ENCODE assay signal across 27 mouse cellular contexts in genomic region chr13:44206448-44206847, GRCm38 (mm10).
A peak's percentile ranks its signal among the peaks of the same experiment; 100 is the strongest.
DNase-seq lines count a peak whose midpoint lies in the region; ATAC-seq and TF ChIP-seq lines count a peak whose summit lies in the region.
"Had no signal": no experiment of that assay in that cellular context is flagged by ENCODE, and none has a peak within 500 bp of the region (broad histone marks: within the 10 kb centered on the region; RNA-seq: fewer than 3 reads in every experiment).

No protein-coding gene starts in this region.

- H3K27me3 ChIP-seq in heart, embryonic 11.5 days (ENCODE audit: control insufficient read depth, insufficient read depth, low read length), result no peaks in the 10 kb centered on the region
- H3K27me3 ChIP-seq in midbrain, embryonic 10.5 days (ENCODE audit: low read depth, poor library complexity, severe bottlenecking), result peaks cover 79% of the 10 kb centered on the region
- H3K27me3 ChIP-seq in midbrain, embryonic 15.5 days (replicated peaks), result peaks cover 19% of the 10 kb centered on the region; the same call in 1 of the 2 replicates
- H3K27me3 ChIP-seq in liver, embryonic 14.5 days (ENCODE audit: control insufficient read depth, insufficient read depth, low read length), result no peaks in the 10 kb centered on the region; the same call in 1 of the 2 replicates
- no peaks in the 10 kb centered on the region for H3K27me3 ChIP-seq in cerebellum, adult 2 months (ENCODE audit: control insufficient read depth, insufficient read depth, low read length)

- no peak for TF ChIP-seq CTCF in liver, embryonic 14.5 days (IDR thresholded peaks at IDR 0.05; ENCODE audit: low read depth)
- TF ChIP-seq CTCF in cerebellum, adult 2 months (IDR thresholded peaks at IDR 0.05; ENCODE audit: borderline replicate concordance, insufficient read depth, low read depth, low read length), result no peak

- no peak for DNase-seq in heart, postnatal 25 days (ENCODE audit: low spot score)
- no peak for DNase-seq in midbrain, embryonic 10.5 days (ENCODE audit: low spot score)
- no peak for DNase-seq in liver, embryonic 14.5 days (ENCODE audit: low read depth in 3 of 3, low spot score in 3 of 3)
- no peak for DNase-seq in cerebellum, adult 2 months
- DNase-seq: adrenal gland, adult 8-10 months; B cell, adult 2 months; cerebellum, adult 8-10 months; cerebellum, postnatal 25 days; gastrocnemius, postnatal 10 days; heart, adult 18-20 months; kidney, adult 2 months; kidney, postnatal 36 days; lung, embryonic 14.5 days; lung, postnatal 14 days; right cerebral cortex, postnatal 4 days; thymus, adult 18-20 months; thymus, postnatal 25 days had no signal

- WGBS in heart, embryonic 11.5 days (ENCODE audit: insufficient replicate concordance), result 67% methylated on average over 4 of the region's 4 CpGs
- 91% methylated on average over 4 of the region's 4 CpGs for WGBS in midbrain, embryonic 10.5 days
- 92% methylated on average over 4 of the region's 4 CpGs for WGBS in midbrain, embryonic 15.5 days
- WGBS in liver, embryonic 14.5 days (ENCODE audit: insufficient replicate concordance), result 45% methylated on average over 4 of the region's 4 CpGs
- 92% methylated on average over 4 of the region's 4 CpGs for WGBS in cerebellum, adult 2 months

- no peak for TF ChIP-seq EP300 in liver, embryonic 14.5 days (IDR thresholded peaks at IDR 0.05; ENCODE audit: low read depth)

- no peak for TF ChIP-seq POLR2A in cerebellum, adult 2 months (IDR thresholded peaks at IDR 0.05; ENCODE audit: borderline replicate concordance, insufficient read depth, low read length)

- H3K4me3 ChIP-seq in heart, embryonic 11.5 days (ENCODE audit: low read depth, low read length), result no peak overlapping the region
- no peak overlapping the region for H3K4me3 ChIP-seq in midbrain, embryonic 10.5 days
- no peak overlapping the region for H3K4me3 ChIP-seq in midbrain, embryonic 15.5 days
- H3K4me3 ChIP-seq in liver, embryonic 14.5 days (ENCODE audit: insufficient read depth in 1 of 2, low read depth in 2 of 2, low read length in 2 of 2), result no peak overlapping the region
- no peak overlapping the region for H3K4me3 ChIP-seq in cerebellum, adult 2 months (replicated peaks; ENCODE audit: insufficient read depth, low read depth, low read length)
- H3K4me3 ChIP-seq: layer of hippocampus, adult 2 months; left cerebral cortex, adult 2 months; myocyte; neural tube, embryonic 13.5 days had no signal

- ATAC-seq in heart, embryonic 11.5 days (replicated peaks; ENCODE audit: insufficient number of reproducible peaks, low FRiP score, low TSS enrichment), result 0 out of 2 replicates have a peak, but pooled peaks have one; percentile 50
- ATAC-seq in midbrain, embryonic 15.5 days (replicated peaks), result no peak
- ATAC-seq in liver, embryonic 14.5 days (ENCODE audit: insufficient read depth), result peak; percentile 48; the same call in 1 of the 2 replicates
- ATAC-seq in megakaryocyte-erythroid progenitor cell, adult 5-6 weeks (replicated peaks; ENCODE audit: low FRiP score, low TSS enrichment, poor library complexity, severe bottlenecking), result no peak
- ATAC-seq: hindbrain, embryonic 16.5 days had no signal

- H3K4me2 ChIP-seq in heart, embryonic 11.5 days, result no peak overlapping the region
- no peak overlapping the region for H3K4me2 ChIP-seq in midbrain, embryonic 15.5 days
- H3K4me2 ChIP-seq in liver, embryonic 14.5 days (ENCODE audit: low read depth), result peak overlapping the region; percentile 40
- H3K4me2 ChIP-seq: lung, embryonic 14.5 days; midbrain, embryonic 11.5 days; neural tube, embryonic 13.5 days had no signal

- intact Hi-C loops in heart, postnatal 25 days (cut with DNase I), result no loop called here

- H3K4me1 ChIP-seq in heart, embryonic 11.5 days (ENCODE audit: control insufficient read depth, insufficient read depth, low read length), result peaks cover 15% of the 10 kb centered on the region
- H3K4me1 ChIP-seq in midbrain, embryonic 10.5 days, result peaks cover 41% of the 10 kb centered on the region
- peaks cover 19% of the 10 kb centered on the region for H3K4me1 ChIP-seq in midbrain, embryonic 15.5 days
- peaks cover 11 to 19% of the 10 kb centered on the region in 2 experiments for H3K4me1 ChIP-seq in liver, embryonic 14.5 days (replicated peaks; ENCODE audit: control insufficient read depth in 2 of 2, insufficient read depth in 2 of 2, low read length in 1 of 2)
- H3K4me1 ChIP-seq in cerebellum, adult 2 months (ENCODE audit: control insufficient read depth, insufficient read depth, low read length), result peaks cover 3% of the 10 kb centered on the region; the same call in 1 of the 2 replicates

- H3K9me3 ChIP-seq in heart, embryonic 11.5 days (replicated peaks; ENCODE audit: control insufficient read depth, low read length), result no peaks in the 10 kb centered on the region
- no peaks in the 10 kb centered on the region for H3K9me3 ChIP-seq in midbrain, embryonic 10.5 days (replicated peaks)
- no peaks in the 10 kb centered on the region for H3K9me3 ChIP-seq in midbrain, embryonic 15.5 days
- H3K9me3 ChIP-seq in liver, embryonic 14.5 days (ENCODE audit: control insufficient read depth, low read length), result no peaks in the 10 kb centered on the region
- H3K9me3 ChIP-seq: neural tube, embryonic 13.5 days had no signal

- H3K27ac ChIP-seq in heart, embryonic 11.5 days (ENCODE audit: low read depth, low read length), result peak overlapping the region; percentile 13; the same call in 1 of the 2 replicates
- H3K27ac ChIP-seq in midbrain, embryonic 10.5 days (replicated peaks), result peak overlapping the region; percentile 55; the same call in 1 of the 2 replicates
- H3K27ac ChIP-seq in midbrain, embryonic 15.5 days, result no peak overlapping the region
- no peak overlapping the region for H3K27ac ChIP-seq in liver, embryonic 14.5 days
- no peak overlapping the region for H3K27ac ChIP-seq in cerebellum, adult 2 months (ENCODE audit: insufficient read depth, low read length)
- H3K27ac ChIP-seq: layer of hippocampus, adult 2 months; left cerebral cortex, adult 2 months; neural tube, embryonic 13.5 days; stomach, postnatal 0 days had no signal

- H3K36me3 ChIP-seq in heart, embryonic 11.5 days (ENCODE audit: control insufficient read depth, insufficient read depth, low read length), result no peaks in the 10 kb centered on the region
- H3K36me3 ChIP-seq in midbrain, embryonic 10.5 days, result no peaks in the 10 kb centered on the region
- no peaks in the 10 kb centered on the region for H3K36me3 ChIP-seq in midbrain, embryonic 15.5 days (replicated peaks)
- H3K36me3 ChIP-seq in liver, embryonic 14.5 days (replicated peaks; ENCODE audit: control insufficient read depth, insufficient read depth, low read depth), result no peaks in the 10 kb centered on the region
- H3K36me3 ChIP-seq: neural tube, embryonic 13.5 days had no signal

- H3K9ac ChIP-seq in heart, embryonic 11.5 days (ENCODE audit: low read depth, low read length), result no peak overlapping the region
- no peak overlapping the region for H3K9ac ChIP-seq in midbrain, embryonic 15.5 days
- H3K9ac ChIP-seq in liver, embryonic 14.5 days (replicated peaks), result no peak overlapping the region
- H3K9ac ChIP-seq: lung, embryonic 14.5 days; neural tube, embryonic 13.5 days had no signal

Comparison
In these comparisons a context has a peak if more than half of its experiments do, and no peak if none do; other contexts are left out.
1. H3K27ac ChIP-seq: peak in heart, embryonic 11.5 days (single experiment) and midbrain, embryonic 10.5 days (single experiment); none in midbrain, embryonic 15.5 days (single experiment), liver, embryonic 14.5 days (single experiment) and cerebellum, adult 2 months (single experiment).
2. ATAC-seq: peak in heart, embryonic 11.5 days (single experiment) and liver, embryonic 14.5 days (single experiment); none in midbrain, embryonic 15.5 days (single experiment) and megakaryocyte-erythroid progenitor cell, adult 5-6 weeks (single experiment).